Mouse (Mus musculus): ENCODE measurements around the gene Fam213a. TPM values are rescaled to one million over a fixed set of nuclear protein-coding genes. Genes with fewer than 3 reads are reported as not detected.

Gene Fam213a
- polyA plus RNA-seq, 1 experiment from 2014 or later: 36.6 TPM

Other genes with a start within 250 kb of the Fam213a start
- gene Sh2d4b, start 120.5 kb downstream of the Fam213a start, polyA plus RNA-seq (2016; fragmentation: Nextera tagmentation; extraction: Ambion mirVana): 0.40 and 0.57 TPM in 2 replicates
- gene Tspan14, start 47.0 kb downstream of the Fam213a start, polyA plus RNA-seq (2016; fragmentation: Nextera tagmentation; extraction: Ambion mirVana): 88.1 and 92.5 TPM in 2 replicates
- gene Dydc2, start 55.4 kb upstream of the Fam213a start, polyA plus RNA-seq (2016; fragmentation: Nextera tagmentation; extraction: Ambion mirVana): 0.19 TPM in 1 of 2 replicates, not detected in the other
- not detected in 2 replicates for gene Dydc1, start 59.1 kb upstream of the Fam213a start, polyA plus RNA-seq (2016; fragmentation: Nextera tagmentation; extraction: Ambion mirVana)
- not detected in 2 replicates for gene Mat1a, start 91.2 kb upstream of the Fam213a start, polyA plus RNA-seq (2016; fragmentation: Nextera tagmentation; extraction: Ambion mirVana)
- gene Sftpa1, start 118.0 kb upstream of the Fam213a start, polyA plus RNA-seq (2016; fragmentation: Nextera tagmentation; extraction: Ambion mirVana): not detected in 2 replicates
- gene Mbl1, start 137.7 kb upstream of the Fam213a start, polyA plus RNA-seq (2016; fragmentation: Nextera tagmentation; extraction: Ambion mirVana): not detected in 2 replicates
- gene Sftpd, start 171.4 kb upstream of the Fam213a start, polyA plus RNA-seq (2016; fragmentation: Nextera tagmentation; extraction: Ambion mirVana): not detected in 2 replicates